Mouse (Mus musculus) midbrain, postnatal 0 days (tissue): ENCODE measurements around the gene Umodl1. TPM values are rescaled to one million over a fixed set of nuclear protein-coding genes. Genes with fewer than 3 reads are reported as not detected.

Experiments used
- ATAC-seq: fragments of 200-750 bp; cut with Nextera tagmentation; 2 replicates; pipeline ENCODE4 v1.8.0; 2017; ENCODE audit warnings: moderate number of reproducible peaks, mild to moderate bottlenecking, moderate TSS enrichment, moderate library complexity; ENCODE audit not compliant: low FRiP score
- DNase-seq: peaks from one replicate; pipeline ENCODE4 v3.0.0-alpha.2; 2015; ENCODE audit warnings: low spot score
- H3K27ac ChIP-seq: fragments of 300-500 bp; sonication (generic); 2 replicates; pipeline ENCODE4 v1.5.1; 2014; ENCODE audit warnings: low read depth, mild to moderate bottlenecking, low read length, mixed read lengths
- H3K27me3 ChIP-seq: fragments of 300-500 bp; sonication (generic); 2 replicates; pipeline ENCODE4 v1.6.1; 2014; ENCODE audit warnings: low read length, control low read depth, mixed read lengths; ENCODE audit not compliant: insufficient read depth
- H3K36me3 ChIP-seq: fragments of 300-500 bp; sonication (generic); 2 replicates; pipeline ENCODE4 v1.6.1; 2014; ENCODE audit warnings: low read length, control low read depth, mixed read lengths; ENCODE audit not compliant: insufficient read depth
- H3K4me1 ChIP-seq: fragments of 300-500 bp; sonication (generic); 2 replicates; pipeline ENCODE4 v1.6.1; 2014; ENCODE audit warnings: mild to moderate bottlenecking, control low read depth, antibody characterized with exemption, low read length, mixed read lengths; ENCODE audit not compliant: insufficient read depth
- H3K4me2 ChIP-seq: fragments of 300-500 bp; sonication (generic); 2 replicates; pipeline ENCODE4 v1.6.1; 2014; ENCODE audit warnings: low read depth, mild to moderate bottlenecking, low read length, mixed read lengths; ENCODE audit not compliant: poor library complexity, severe bottlenecking
- H3K4me3 ChIP-seq: fragments of 300-500 bp; sonication (generic); 2 replicates; pipeline ENCODE4 v1.5.1; 2014; ENCODE audit warnings: low read depth, mild to moderate bottlenecking, low read length, moderate library complexity
- H3K9ac ChIP-seq: fragments of 300-500 bp; sonication (generic); replicated peaks from 2 replicates; pipeline ENCODE4 v1.6.1; 2014; ENCODE audit warnings: mild to moderate bottlenecking, low read length, moderate library complexity, mixed read lengths; ENCODE audit not compliant: poor library complexity, severe bottlenecking
- H3K9me3 ChIP-seq: fragments of 300-500 bp; sonication (generic); 2 replicates; pipeline ENCODE4 v1.6.1; 2016; ENCODE audit warnings: low read length, control low read depth
- CTCF ChIP-seq: IDR thresholded peaks from 2 replicates; pipeline ENCODE4 v1.5.1; 2016; ENCODE audit warnings: antibody characterized with exemption, mild to moderate bottlenecking
- WGBS: fragments of 180-500 bp; shearing (Covaris S2); extraction: QIAGEN DNeasy Blood & Tissue Kit; methylation state at CpG from one replicate; pipeline ENCODE4 v1.1.7; 2014; 5-methylcytosine and 5-hydroxymethylcytosine counted together
- polyA plus RNA-seq: library from polyadenylated mRNA; unstranded; fragments of >200 nt; fragmentation: Nextera tagmentation; extraction: Ambion mirVana; gene quantifications from 2 replicates; pipeline ENCODE4 v1.2.1, GENCODE M21; 2015
- total RNA-seq: library from RNA; depleted of rRNA; stranded (reverse); fragments of >200 nt; gene quantifications from 2 replicates; pipeline ENCODE4 v1.2.3, GENCODE M21; 2014

Umodl1 gene
- total and polyA plus RNA-seq, 2 experiments from 2014 or later: 0.12 to 0.16 TPM

- 0 out of 2 replicates have a peak, but pooled peaks cover 6% of the 10 kb centered on the region for H3K9me3 ChIP-seq
- no peaks in the 10 kb centered on the region for H3K27me3 ChIP-seq
- peak; percentile 78 for TF ChIP-seq CTCF
- no peak overlapping the region for H3K4me3 ChIP-seq
- ATAC-seq: no peak
- no peak overlapping the region for H3K27ac ChIP-seq
- no peak overlapping the region for H3K4me2 ChIP-seq
- DNase-seq: peak; percentile 81
- no peak overlapping the region for H3K9ac ChIP-seq
- H3K36me3 ChIP-seq: no peaks in the 10 kb centered on the region
- 72% methylated on average over 4 of the region's 4 CpGs for WGBS
- H3K4me1 ChIP-seq: 0 out of 2 replicates have a peak, but pooled peaks cover 3% of the 10 kb centered on the region
Measured at GRCm38 (mm10) chr17:31018267-31018666, 63.8 kb downstream of the Umodl1 start.

GRCm38 (mm10) chr17:31019505-31019904 is 65.1 kb downstream of the Umodl1 start:
- H3K9me3 ChIP-seq: 0 out of 2 replicates have a peak, but pooled peaks cover 6% of the 10 kb centered on the region
- WGBS: 2% methylated on average over 2 of the region's 2 CpGs
- peak; percentile 88 for TF ChIP-seq CTCF
- H3K4me2 ChIP-seq: no peak overlapping the region
- H3K4me3 ChIP-seq: no peak overlapping the region
- no peaks in the 10 kb centered on the region for H3K27me3 ChIP-seq
- H3K27ac ChIP-seq: no peak overlapping the region
- DNase-seq: peak; percentile 77
- no peaks in the 10 kb centered on the region for H3K36me3 ChIP-seq
- H3K4me1 ChIP-seq: 0 out of 2 replicates have a peak, but pooled peaks cover 3% of the 10 kb centered on the region
- ATAC-seq: no peak
- no peak overlapping the region for H3K9ac ChIP-seq

DNA sequence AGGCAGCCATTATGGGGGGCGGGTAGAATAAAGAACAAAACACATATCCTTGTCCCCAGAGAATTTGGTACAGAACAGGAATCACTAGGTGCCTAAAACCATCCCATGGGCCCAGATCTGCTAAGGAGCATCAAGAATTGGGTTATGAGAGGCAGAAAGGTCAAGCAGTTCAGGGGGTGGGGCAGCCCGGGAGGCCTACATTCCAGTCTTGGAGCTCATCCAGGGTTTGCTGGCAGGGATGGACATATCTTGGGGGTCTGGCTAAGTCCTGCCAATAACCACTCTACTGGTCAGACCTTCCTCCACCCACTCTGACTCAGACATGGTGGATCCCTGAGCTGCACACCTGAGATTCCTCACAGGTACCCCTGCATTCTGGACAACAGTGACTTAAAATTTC is 65.6 kb downstream of the Umodl1 start:
- 80% methylated on average over 2 of the region's 2 CpGs for WGBS
- 0 out of 2 replicates have a peak, but pooled peaks cover 3% of the 10 kb centered on the region for H3K4me1 ChIP-seq
- no peak overlapping the region for H3K9ac ChIP-seq
- H3K4me3 ChIP-seq: no peak overlapping the region
- no peak overlapping the region for H3K4me2 ChIP-seq
- H3K27ac ChIP-seq: no peak overlapping the region
- H3K27me3 ChIP-seq: no peaks in the 10 kb centered on the region
- DNase-seq (no peak), ATAC-seq (no peak)
- no peak for TF ChIP-seq CTCF
- H3K36me3 ChIP-seq: no peaks in the 10 kb centered on the region
- H3K9me3 ChIP-seq: 0 out of 2 replicates have a peak, but pooled peaks cover 6% of the 10 kb centered on the region

GRCm38 (mm10) chr17:31021276-31021675 is 66.8 kb downstream of the Umodl1 start:
- ATAC-seq (no peak), DNase-seq (no peak)
- Histone ChIP-seq H3K36me3 (no peaks in the 10 kb centered on the region), H3K4me2 (no peak overlapping the region), H3K4me1 (0 out of 2 replicates have a peak, but pooled peaks cover 3% of the 10 kb centered on the region), H3K27me3 (no peaks in the 10 kb centered on the region), H3K27ac (no peak overlapping the region), H3K4me3 (no peak overlapping the region), H3K9me3 (0 out of 2 replicates have a peak, but pooled peaks cover 5% of the 10 kb centered on the region), H3K9ac (no peak overlapping the region)
- 91% methylated on average over 8 of the region's 8 CpGs for WGBS
- no peak for TF ChIP-seq CTCF

DNA sequence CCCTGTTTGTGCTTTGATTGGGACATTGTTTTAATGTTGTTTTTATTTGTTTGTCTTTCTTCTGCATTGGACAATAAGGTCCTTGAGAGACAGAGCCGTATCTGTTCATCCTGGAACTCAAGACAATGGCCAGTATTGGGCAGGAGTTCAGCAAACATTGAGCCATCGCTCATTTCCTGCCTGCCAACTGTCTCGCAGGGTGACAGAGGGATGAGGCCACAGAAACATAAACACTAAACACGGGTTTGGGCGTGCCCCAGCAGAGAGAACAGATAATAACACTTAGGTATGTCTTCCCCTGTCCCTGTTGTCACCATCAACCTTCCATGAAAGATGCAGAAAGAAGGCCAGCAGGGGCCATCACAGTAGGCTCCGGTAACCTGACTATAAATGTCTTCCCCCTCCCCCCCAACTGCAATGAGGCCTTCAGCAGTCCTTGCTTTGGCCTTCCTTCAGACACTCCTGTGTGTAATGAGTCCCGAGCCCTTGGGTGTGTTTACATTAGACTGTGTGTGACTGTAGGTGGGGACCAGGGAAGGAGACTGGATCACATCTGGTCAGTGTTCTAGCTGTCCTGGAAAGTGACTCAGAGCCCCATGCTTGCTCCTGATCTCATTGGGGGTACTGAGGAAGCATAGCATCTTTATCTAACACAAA is 69.8 kb downstream of the Umodl1 start:
- ATAC-seq (no peak), DNase-seq (no peak)
- Histone ChIP-seq H3K27me3 (no peaks in the 10 kb centered on the region), H3K4me2 (no peak overlapping the region), H3K4me1 (no peaks in the 10 kb centered on the region), H3K9ac (no peak overlapping the region), H3K4me3 (no peak overlapping the region), H3K27ac (no peak overlapping the region), H3K9me3 (0 out of 2 replicates have a peak, but pooled peaks cover 3% of the 10 kb centered on the region), H3K36me3 (no peaks in the 10 kb centered on the region)
- TF ChIP-seq CTCF: no peak
- WGBS: 75% methylated on average over 7 of the region's 7 CpGs

- H3K9ac ChIP-seq: no peak overlapping the region
- no peak for DNase-seq
- no peaks in the 10 kb centered on the region for H3K27me3 ChIP-seq
- no peak overlapping the region for H3K4me3 ChIP-seq
- no peak for ATAC-seq
- no peak overlapping the region for H3K4me2 ChIP-seq
- H3K36me3 ChIP-seq: no peaks in the 10 kb centered on the region
- WGBS: 73% methylated on average over 5 of the region's 5 CpGs
- no peak for TF ChIP-seq CTCF
- H3K27ac ChIP-seq: no peak overlapping the region
- H3K4me1 ChIP-seq: no peaks in the 10 kb centered on the region
- 0 out of 2 replicates have a peak, but pooled peaks cover 3% of the 10 kb centered on the region for H3K9me3 ChIP-seq
Measured at GRCm38 (mm10) chr17:31024782-31025125, 70.3 kb downstream of the Umodl1 start.
